Mouse (Mus musculus) liver, embryonic 14.5 days (tissue): ENCODE measurements around the gene Cdc7. TPM values are rescaled to one million over a fixed set of nuclear protein-coding genes. Genes with fewer than 3 reads are reported as not detected.

Source experiments
- ATAC-seq: fragments of 200-750 bp; cut with Nextera tagmentation; 2 replicates; pipeline ENCODE4 v1.8.0; 2017; ENCODE audit warnings: moderate number of reproducible peaks, mild to moderate bottlenecking, moderate library complexity; ENCODE audit not compliant: insufficient read depth
- DNase-seq, 3 experiments: peaks; one replicate each; pipeline ENCODE4 v3.0.0-alpha.2; 2012 to 2013; ENCODE audit warnings: low read depth in 3 of 3, low spot score in 3 of 3
- H3K27ac ChIP-seq: fragments of 300-500 bp; sonication (generic); 2 replicates; pipeline ENCODE4 v1.5.1; 2014; ENCODE audit warnings: moderate library complexity, mild to moderate bottlenecking, control low read depth, inconsistent platforms
- H3K27me3 ChIP-seq: fragments of 300-500 bp; sonication (generic); 2 replicates; pipeline ENCODE4 v1.6.1; 2014; ENCODE audit warnings: mild to moderate bottlenecking, low read length, moderate library complexity; ENCODE audit not compliant: control insufficient read depth, insufficient read depth
- H3K36me3 ChIP-seq: fragments of 300-500 bp; sonication (generic); replicated peaks from 2 replicates; pipeline ENCODE4 v1.6.1; 2014; ENCODE audit warnings: low read depth; ENCODE audit not compliant: control insufficient read depth, insufficient read depth
- H3K4me1 ChIP-seq, 2 experiments: fragments of 200-500 bp in 1 of 2; fragments of 300-500 bp in 1 of 2; sonication (generic) in 1 of 2; replicated peaks; 2 replicates each; pipeline ENCODE4 v1.6.1; 2012 to 2014; ENCODE audit warnings: antibody characterized with exemption in 1 of 2, inconsistent platforms in 1 of 2, low read length in 1 of 2; ENCODE audit not compliant: control insufficient read depth in 2 of 2, insufficient read depth in 2 of 2
- H3K4me2 ChIP-seq: fragments of 300-500 bp; sonication (generic); 2 replicates; pipeline ENCODE4 v1.6.1; 2014; ENCODE audit warnings: low read depth, mild to moderate bottlenecking, control low read depth, moderate library complexity
- H3K4me3 ChIP-seq, 2 experiments: fragments of 200-500 bp in 1 of 2; fragments of 300-500 bp in 1 of 2; sonication (generic) in 1 of 2; 2 replicates each; pipeline ENCODE4 v1.5.1; 2012 to 2014; ENCODE audit warnings: low read depth in 2 of 2, low read length in 2 of 2, mild to moderate bottlenecking in 2 of 2, control low read depth in 1 of 2, inconsistent platforms in 1 of 2, moderate library complexity in 1 of 2; ENCODE audit not compliant: insufficient read depth in 1 of 2
- H3K9ac ChIP-seq: fragments of 300-500 bp; sonication (generic); replicated peaks from 2 replicates; pipeline ENCODE4 v1.6.1; 2014; ENCODE audit warnings: mild to moderate bottlenecking, control low read depth, moderate library complexity
- H3K9me3 ChIP-seq: fragments of 300-500 bp; sonication (generic); 2 replicates; pipeline ENCODE4 v1.6.1; 2016; ENCODE audit warnings: low read length, mixed read lengths; ENCODE audit not compliant: control insufficient read depth
- CTCF ChIP-seq: IDR thresholded peaks from 2 replicates; pipeline ENCODE4 v1.5.1; 2016; ENCODE audit warnings: antibody characterized with exemption, low read depth, control low read depth
- EP300 ChIP-seq: IDR thresholded peaks from 2 replicates; pipeline ENCODE4 v1.6.1; 2016; ENCODE audit warnings: antibody characterized with exemption, low read depth
- WGBS: fragments of 180-500 bp; shearing (Covaris S2); extraction: QIAGEN DNeasy Blood & Tissue Kit; methylation state at CpG from one replicate; pipeline ENCODE4 v1.1.7; 2014; ENCODE audit not compliant: insufficient replicate concordance; 5-methylcytosine and 5-hydroxymethylcytosine counted together
- polyA plus RNA-seq, 2 experiments: library from polyadenylated mRNA; depleted of rRNA in 1 of 2; stranded (reverse) in 1 of 2; unstranded in 1 of 2; fragments of >200 nt; fragmentation: Nextera tagmentation in 1 of 2; extraction: Ambion mirVana in 1 of 2; gene quantifications; 2 replicates each; pipeline versions ENCODE4 v1.2.1 to v1.2.3; 2012 to 2014

The Cdc7 gene
- polyA plus RNA-seq, 2 experiments, result 15.6 to 16.2 TPM

DNA sequence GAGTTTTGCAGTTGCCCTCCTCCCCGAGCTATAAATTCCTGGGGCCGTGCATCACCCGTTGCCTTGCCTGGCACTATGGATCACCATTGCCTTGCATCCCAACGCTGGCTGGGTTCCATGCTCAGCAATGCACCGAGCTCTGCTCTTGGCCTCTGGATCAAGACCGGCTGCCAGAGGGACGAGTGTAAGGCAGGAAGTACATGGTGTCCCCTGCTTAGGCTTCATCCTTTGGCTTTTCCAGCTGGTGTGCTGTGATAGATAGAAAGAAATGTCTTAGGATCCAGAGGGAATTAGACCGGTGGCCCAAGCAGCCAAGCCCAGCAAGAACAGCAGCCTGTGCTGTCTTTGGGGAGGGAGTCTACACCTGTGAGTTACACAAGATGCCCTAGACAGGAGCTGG, 61.7 kb downstream of the Cdc7 start:
- no peaks in the 10 kb centered on the region for H3K27me3 ChIP-seq
- H3K4me2 ChIP-seq, result no peak overlapping the region
- no peaks in the 10 kb centered on the region for H3K9me3 ChIP-seq
- H3K9ac ChIP-seq, result no peak overlapping the region
- DNase-seq (no peak), ATAC-seq (no peak)
- 78% methylated on average over 8 of the region's 8 CpGs for WGBS
- no peaks in the 10 kb centered on the region for H3K36me3 ChIP-seq
- TF ChIP-seq CTCF (no peak), EP300 (no peak)
- no peak overlapping the region for H3K4me3 ChIP-seq
- no peak overlapping the region for H3K27ac ChIP-seq
- H3K4me1 ChIP-seq, result peaks cover 0 to 5% of the 10 kb centered on the region in 2 experiments; a peak in 2 of 4 replicates

DNA sequence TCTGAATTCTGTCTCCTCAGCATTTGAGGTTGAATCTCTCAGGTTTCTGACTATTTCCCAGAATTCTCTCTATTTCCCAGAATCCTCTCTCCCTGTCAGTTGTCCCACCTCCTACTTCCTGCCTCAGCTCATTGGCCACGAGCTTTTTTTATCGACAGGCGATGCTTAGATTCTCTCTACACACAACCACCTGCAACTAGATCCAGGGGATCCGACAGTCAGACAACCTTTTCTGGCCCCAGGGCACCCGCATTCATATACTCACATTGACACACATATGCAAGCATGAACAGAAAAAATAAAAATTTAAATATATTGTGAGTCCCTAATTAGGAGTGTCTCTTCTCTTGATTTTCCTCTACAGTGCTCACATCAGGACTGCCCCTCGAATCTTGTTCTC, 63.5 kb downstream of the Cdc7 start:
- Histone ChIP-seq H3K4me2 (no peak overlapping the region), H3K9ac (no peak overlapping the region), H3K36me3 (no peaks in the 10 kb centered on the region), H3K9me3 (no peaks in the 10 kb centered on the region), H3K27ac (no peak overlapping the region), H3K4me1 (peaks cover 0 to 2% of the 10 kb centered on the region in 2 experiments; a peak in 2 of 4 replicates), H3K27me3 (no peaks in the 10 kb centered on the region), H3K4me3 (no peak overlapping the region)
- DNase-seq, result no peak
- ATAC-seq, result no peak
- no peak for TF ChIP-seq EP300
- no peak for TF ChIP-seq CTCF
- WGBS, result 67% methylated on average over 6 of the region's 6 CpGs

DNA sequence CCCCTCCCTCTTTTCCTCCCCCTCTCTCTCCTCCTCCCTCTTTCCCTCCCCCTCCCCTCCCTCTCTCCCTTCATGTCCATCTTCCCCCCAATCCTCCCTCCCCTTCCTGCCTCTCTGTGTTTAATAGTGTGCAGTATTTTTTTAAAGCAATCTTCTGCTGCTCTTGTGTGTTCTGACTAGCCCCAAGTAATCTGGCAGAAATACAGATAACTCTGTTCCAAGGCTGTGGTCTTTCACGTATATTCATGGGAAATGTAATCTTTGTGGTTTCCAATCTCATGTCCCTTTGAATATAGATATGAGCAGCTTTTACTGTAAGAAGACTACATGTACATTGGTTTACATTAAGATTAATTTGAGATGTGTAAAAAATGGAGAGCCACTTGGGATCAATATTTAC, 64.4 kb downstream of the Cdc7 start:
- Histone ChIP-seq H3K4me2 (no peak overlapping the region), H3K27ac (no peak overlapping the region), H3K27me3 (no peaks in the 10 kb centered on the region), H3K9ac (no peak overlapping the region), H3K36me3 (no peaks in the 10 kb centered on the region), H3K4me3 (no peak overlapping the region), H3K9me3 (no peaks in the 10 kb centered on the region), H3K4me1 (peaks cover 0 to 2% of the 10 kb centered on the region in 2 experiments; a peak in 2 of 4 replicates)
- 2% methylated on average over 1 of the region's 1 CpGs for WGBS
- no peak for ATAC-seq
- DNase-seq, result no peak
- TF ChIP-seq CTCF, result no peak
- TF ChIP-seq EP300, result no peak

- TF ChIP-seq CTCF, result no peak
- TF ChIP-seq EP300, result no peak
- no peaks in the 10 kb centered on the region for H3K27me3 ChIP-seq
- no peaks in the 10 kb centered on the region; a peak in 1 of 4 replicates for H3K4me1 ChIP-seq
- no peak overlapping the region for H3K4me3 ChIP-seq
- ATAC-seq (no peak), DNase-seq (no peak)
- no peaks in the 10 kb centered on the region for H3K36me3 ChIP-seq
- no peak overlapping the region for H3K9ac ChIP-seq
- H3K4me2 ChIP-seq, result no peak overlapping the region
- no peaks in the 10 kb centered on the region for H3K9me3 ChIP-seq
- H3K27ac ChIP-seq, result no peak overlapping the region
- 35% methylated on average over 4 of the region's 4 CpGs for WGBS
Observed at GRCm38 (mm10) chr5:107029801-107030200, 65.7 kb downstream of the Cdc7 start.

- no peaks in the 10 kb centered on the region; a peak in 1 of 4 replicates for H3K4me1 ChIP-seq
- no peak for DNase-seq
- no peak overlapping the region for H3K4me2 ChIP-seq
Observed at GRCm38 (mm10) chr5:107030821-107031220, 66.7 kb downstream of the Cdc7 start.

More at GRCm38 (mm10) chr5:107030821-107031220, 66.7 kb downstream of the Cdc7 start:
- H3K27me3 ChIP-seq, result no peaks in the 10 kb centered on the region
- H3K9me3 ChIP-seq, result no peaks in the 10 kb centered on the region
- no peaks in the 10 kb centered on the region for H3K36me3 ChIP-seq
- no peak overlapping the region for H3K4me3 ChIP-seq
- 64% methylated on average over 10 of the region's 10 CpGs for WGBS
- H3K27ac ChIP-seq, result no peak overlapping the region
- no peak overlapping the region for H3K9ac ChIP-seq
- ATAC-seq, result no peak
- TF ChIP-seq EP300, result no peak
- no peak for TF ChIP-seq CTCF

Other genes with a start within 250 kb of the Cdc7 start
- gene Hfm1, start 38.0 kb upstream of the Cdc7 start, polyA plus RNA-seq (2012; rRNA removed), result 0.02 and 0.06 TPM in 2 replicates
- 0.09 TPM in 1 of 2 replicates, not detected in the other for gene Hfm1, start 38.0 kb upstream of the Cdc7 start, polyA plus RNA-seq (2014; fragmentation: Nextera tagmentation; extraction: Ambion mirVana)